Mouse (Mus musculus): Measurements from ENCODE around the gene Tusc2. TPM values are rescaled to one million over a fixed set of nuclear protein-coding genes. Genes with fewer than 3 reads are reported as not detected.
"Not testable (repeated sequence)": the region's sequence is repeated elsewhere in the genome, so short reads cannot be mapped to it uniquely, and the experiment has no call there.

Tusc2 gene
- polyA plus RNA-seq, 1 experiment from 2014 or later = 46.5 TPM

DNA sequence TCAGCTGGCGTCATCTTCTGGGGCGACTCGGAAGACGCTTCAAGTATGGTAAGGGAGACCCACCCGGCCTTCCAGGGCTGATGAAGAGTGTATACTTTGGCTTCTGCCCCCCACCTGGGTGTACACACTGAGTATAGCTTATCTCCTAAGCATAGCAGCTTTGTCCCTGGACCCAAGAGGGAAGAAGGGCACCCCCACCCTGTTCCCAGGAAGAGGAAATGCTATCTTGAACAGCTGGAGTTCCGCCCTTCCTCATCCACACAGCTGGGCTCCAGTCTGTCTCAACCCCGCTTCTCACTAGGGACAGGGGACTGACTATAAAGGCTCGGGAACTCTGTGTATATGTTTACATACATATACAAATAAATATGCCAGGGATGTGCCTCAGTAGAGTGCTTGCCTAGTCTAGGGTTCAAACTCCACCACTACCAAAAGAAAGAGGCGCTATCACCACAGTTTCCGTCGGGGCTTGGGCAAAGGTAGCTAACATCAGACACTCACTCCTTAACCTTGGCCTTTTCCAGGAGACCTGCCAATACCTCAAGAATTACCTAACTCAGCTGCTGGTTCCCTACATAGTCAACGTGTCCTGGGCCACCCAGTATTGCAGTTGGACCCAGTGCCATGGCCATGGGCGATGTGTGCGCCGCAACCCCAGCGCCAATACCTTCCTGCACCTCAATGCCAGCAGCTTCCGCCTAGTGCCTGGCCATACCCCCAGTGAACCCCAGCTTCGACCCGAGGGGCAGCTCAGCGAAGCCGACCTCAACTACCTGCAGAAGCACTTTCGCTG lies 8.7 kb downstream of the Tusc2 start:
- Histone ChIP-seq H3K4me3 (replicated peaks) (peak overlapping the region; percentile 86; the same call in 1 of the 2 replicates), H3K9ac (no peak overlapping the region), H3K27me3 (no peaks in the 10 kb centered on the region), H3K9me3 (replicated peaks) (no peaks in the 10 kb centered on the region), H3K36me3 (peaks cover 46% of the 10 kb centered on the region), H3K27ac (no peak overlapping the region), H3K4me2 (peak overlapping the region; percentile 72), H3K4me1 (peaks cover 54% of the 10 kb centered on the region)
- WGBS = 90% methylated on average over 22 of the region's 22 CpGs
- ATAC-seq (replicated peaks; ENCODE audit: low FRiP score) = no peak

DNA sequence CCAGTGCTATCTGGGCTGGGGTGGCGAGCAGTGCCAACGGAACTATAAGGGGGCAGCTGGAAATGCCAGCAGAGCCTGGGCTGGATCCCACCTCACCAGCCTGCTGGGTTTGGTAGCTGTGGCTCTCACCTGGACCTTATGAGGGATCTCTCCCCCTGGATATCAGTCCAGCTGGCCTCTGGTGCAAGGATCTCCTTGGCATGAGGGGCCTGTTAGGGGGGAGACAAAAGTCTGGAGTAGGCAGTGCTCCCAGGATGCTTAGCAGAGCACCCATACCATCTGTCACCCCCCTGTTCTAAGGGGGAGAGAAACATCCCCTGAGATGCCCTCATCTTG lies 9.2 kb downstream of the Tusc2 start:
- Histone ChIP-seq H3K27ac (no peak overlapping the region), H3K27me3 (no peaks in the 10 kb centered on the region), H3K9me3 (replicated peaks) (no peaks in the 10 kb centered on the region), H3K36me3 (peaks cover 46% of the 10 kb centered on the region), H3K4me1 (peaks cover 54% of the 10 kb centered on the region), H3K4me2 (no peak overlapping the region), H3K4me3 (replicated peaks) (no peak overlapping the region), H3K9ac (no peak overlapping the region)
- WGBS = 94% methylated on average over 2 of the region's 2 CpGs
- ATAC-seq (replicated peaks; ENCODE audit: low FRiP score) = no peak

DNA sequence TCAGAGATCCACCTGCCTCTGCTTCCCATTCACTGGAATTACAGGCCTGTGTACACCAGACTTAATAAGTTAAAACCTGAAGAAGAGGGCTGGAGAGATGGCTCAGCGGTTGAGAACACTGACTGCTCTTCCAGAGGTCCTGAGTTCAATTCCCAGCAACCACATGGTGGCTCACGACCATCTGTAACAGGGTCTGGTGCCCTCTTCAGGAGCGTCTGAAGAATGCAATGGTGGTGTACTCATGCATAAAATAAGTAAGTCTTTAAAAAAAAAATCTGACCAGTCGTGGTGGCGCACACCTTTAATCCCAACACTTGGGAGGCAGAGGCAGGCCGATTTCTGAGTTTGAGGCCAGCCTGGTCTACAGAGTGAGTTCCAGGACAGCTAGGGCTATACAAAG lies 10.7 kb downstream of the Tusc2 start:
- H3K9me3 ChIP-seq (replicated peaks); H3K9ac ChIP-seq; H3K27me3 ChIP-seq; H3K4me3 ChIP-seq (replicated peaks); H3K4me2 ChIP-seq; H3K27ac ChIP-seq; ATAC-seq (replicated peaks; ENCODE audit: low FRiP score): not testable (repeated sequence)
- H3K4me1 ChIP-seq = peaks cover 53% of the 10 kb centered on the region
- WGBS = 82% methylated on average over 6 of the region's 6 CpGs
- H3K36me3 ChIP-seq = peaks cover 46% of the 10 kb centered on the region

DNA sequence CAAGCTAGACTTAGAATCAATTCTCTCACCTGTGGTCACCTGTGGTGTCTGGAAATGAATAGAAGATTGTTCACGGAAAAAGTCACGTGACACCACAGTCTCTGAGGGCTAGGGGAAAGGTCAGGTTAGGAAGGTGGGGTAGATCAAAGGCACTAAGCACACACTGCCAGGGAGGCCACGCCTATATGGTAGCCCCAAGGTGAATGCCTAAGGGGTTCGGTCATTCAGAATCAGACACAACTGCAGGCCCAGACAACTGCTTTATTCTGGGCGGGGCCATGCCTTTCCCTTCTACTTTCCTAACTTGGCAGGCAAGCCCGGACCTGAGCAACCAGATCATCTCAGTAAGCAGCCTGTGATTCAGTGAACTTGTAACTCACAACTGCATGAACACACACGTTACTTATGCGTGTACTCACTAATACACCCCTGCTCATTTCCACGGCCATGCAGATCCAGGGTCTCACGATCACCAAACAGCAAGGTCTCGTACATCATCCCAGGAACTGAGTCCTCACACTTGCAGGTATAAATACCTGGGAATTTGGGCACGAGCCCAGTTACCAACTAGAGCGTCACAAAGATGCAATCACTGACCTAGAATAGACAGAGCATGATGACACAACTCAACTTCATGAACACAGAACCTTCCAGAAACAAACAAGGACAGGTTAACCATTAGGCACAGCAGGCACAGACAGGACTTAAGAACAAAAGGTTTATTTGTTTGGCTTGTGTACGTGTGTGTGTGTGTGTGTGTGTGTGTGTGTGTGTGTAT lies 12.7 kb downstream of the Tusc2 start:
- Histone ChIP-seq H3K27ac (peak overlapping the region; percentile 76), H3K9ac (no peak overlapping the region), H3K4me3 (replicated peaks) (no peak overlapping the region), H3K4me2 (peak overlapping the region; percentile 60; the same call in 1 of the 2 replicates), H3K27me3 (no peaks in the 10 kb centered on the region), H3K4me1 (peaks cover 52% of the 10 kb centered on the region), H3K36me3 (peaks cover 40% of the 10 kb centered on the region), H3K9me3 (replicated peaks) (no peaks in the 10 kb centered on the region)
- 75% methylated on average over 14 of the region's 14 CpGs for WGBS
- no peak for ATAC-seq (replicated peaks; ENCODE audit: low FRiP score)

DNA sequence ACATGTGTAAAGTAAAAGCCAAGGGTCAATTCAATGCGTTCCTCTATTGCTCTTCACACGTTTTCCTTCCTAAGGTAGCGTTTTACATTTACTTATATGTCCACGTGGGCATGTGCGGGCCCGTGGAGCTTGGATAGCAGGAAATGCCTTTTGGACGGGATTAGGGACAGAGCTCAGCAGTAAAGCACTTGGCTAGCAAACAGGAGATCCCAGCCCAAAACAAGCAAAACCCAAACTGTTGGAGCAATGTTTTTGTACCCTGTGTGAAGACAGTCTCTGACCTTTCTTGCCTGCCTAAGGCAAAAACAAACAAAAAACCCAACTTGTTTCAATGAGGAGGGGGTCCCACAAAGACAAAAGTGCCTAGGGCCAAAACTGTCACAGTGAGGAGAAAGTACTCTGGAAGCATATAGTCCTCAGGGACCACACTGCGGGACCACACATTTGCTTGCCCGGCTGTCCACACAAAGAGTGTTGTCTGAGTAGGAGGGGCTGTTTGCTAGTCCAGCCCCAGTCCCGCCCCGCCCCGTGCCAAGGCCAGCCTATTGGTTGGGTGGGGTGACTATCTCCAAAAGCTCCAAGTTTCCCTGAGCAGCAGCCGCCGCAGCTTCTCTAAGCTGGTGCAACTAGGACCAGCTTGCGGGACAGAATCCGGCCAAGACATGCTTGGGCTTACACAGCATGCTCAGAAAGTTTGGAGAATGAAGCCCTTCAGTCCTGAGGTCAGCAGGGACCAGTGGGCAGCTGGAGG lies 13.5 kb downstream of the Tusc2 start, which contains the start of gene Hyal1:
TSS of gene Hyal1 (plus strand) at position 571 of the 751 bp plus-strand sequence.
- peak; percentile 76 for ATAC-seq (replicated peaks; ENCODE audit: low FRiP score)
- 21% methylated on average over 16 of the region's 16 CpGs for WGBS
- H3K36me3 ChIP-seq = peaks cover 33% of the 10 kb centered on the region
- H3K9me3 ChIP-seq (replicated peaks) = no peaks in the 10 kb centered on the region
- peak within 1 kb of the TSS; percentile 60 for H3K4me2 ChIP-seq
- H3K27ac ChIP-seq = peak within 1 kb of the TSS; percentile 76
- peak within 1 kb of the TSS; percentile 42 for H3K4me3 ChIP-seq (replicated peaks)
- H3K9ac ChIP-seq = peak within 1 kb of the TSS; percentile 38; the same call in 1 of the 2 replicates
- no peaks in the 10 kb centered on the region for H3K27me3 ChIP-seq
- peaks cover 51% of the 10 kb centered on the region for H3K4me1 ChIP-seq

DNA sequence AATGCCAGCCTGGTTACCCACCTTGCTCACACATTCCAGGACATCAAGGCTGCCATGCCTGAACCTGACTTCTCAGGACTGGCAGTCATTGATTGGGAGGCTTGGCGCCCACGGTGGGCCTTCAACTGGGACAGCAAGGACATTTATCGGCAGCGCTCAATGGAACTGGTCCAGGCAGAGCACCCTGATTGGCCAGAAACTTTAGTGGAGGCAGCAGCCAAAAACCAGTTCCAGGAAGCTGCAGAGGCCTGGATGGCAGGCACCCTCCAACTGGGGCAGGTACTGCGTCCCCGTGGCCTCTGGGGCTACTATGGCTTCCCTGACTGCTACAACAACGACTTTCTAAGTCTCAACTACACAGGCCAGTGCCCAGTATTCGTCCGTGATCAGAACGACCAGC lies 14.8 kb downstream of the Tusc2 start:
- ATAC-seq (replicated peaks; ENCODE audit: low FRiP score) = no peak
- WGBS = 92% methylated on average over 10 of the region's 10 CpGs

DNA sequence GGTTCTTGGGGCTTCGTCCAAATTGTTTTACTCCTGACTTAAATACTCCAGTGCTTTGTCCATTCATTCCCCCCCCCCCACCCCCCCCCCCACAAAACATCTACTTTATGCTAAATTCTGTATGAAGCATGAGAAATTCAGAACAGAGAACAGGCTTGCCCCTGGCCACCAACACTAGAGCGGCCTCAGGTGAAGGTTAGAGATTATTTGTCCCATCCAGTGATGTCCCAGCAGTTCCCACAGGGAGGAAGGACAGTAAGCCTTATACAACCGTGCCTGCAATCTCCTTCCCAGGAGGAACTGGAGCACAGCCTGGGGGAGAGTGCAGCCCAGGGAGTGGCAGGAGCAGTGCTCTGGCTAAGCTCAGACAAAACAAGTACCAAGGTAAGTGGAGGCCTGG lies 15.5 kb downstream of the Tusc2 start, which contains the start of gene Naa80:
TSS of gene Naa80 (plus strand) at position 301 of the 400 bp plus-strand sequence.
- Histone ChIP-seq H3K9ac (no peak within 1 kb of the TSS), H3K4me3 (replicated peaks) (peak within 1 kb of the TSS; percentile 71; the same call in 1 of the 2 replicates), H3K4me1 (peaks cover 55% of the 10 kb centered on the region), H3K9me3 (replicated peaks) (no peaks in the 10 kb centered on the region), H3K4me2 (peak within 1 kb of the TSS; percentile 93; the same call in 1 of the 2 replicates), H3K27me3 (no peaks in the 10 kb centered on the region), H3K36me3 (peaks cover 22% of the 10 kb centered on the region), H3K27ac (peak within 1 kb of the TSS; percentile 96)
- 80% methylated on average over 3 of the region's 3 CpGs for WGBS
- ATAC-seq (replicated peaks; ENCODE audit: low FRiP score) = no peak

More for the DNA sequence above, 14.8 kb downstream of the Tusc2 start:
- Histone ChIP-seq H3K4me1 (peaks cover 55% of the 10 kb centered on the region), H3K27me3 (no peaks in the 10 kb centered on the region), H3K27ac (no peak overlapping the region), H3K9ac (no peak overlapping the region), H3K4me2 (0 out of 2 replicates have a peak overlapping the region, but pooled peaks have one; percentile 60), H3K36me3 (peaks cover 22% of the 10 kb centered on the region), H3K4me3 (replicated peaks) (no peak overlapping the region), H3K9me3 (replicated peaks) (no peaks in the 10 kb centered on the region)

DNA sequence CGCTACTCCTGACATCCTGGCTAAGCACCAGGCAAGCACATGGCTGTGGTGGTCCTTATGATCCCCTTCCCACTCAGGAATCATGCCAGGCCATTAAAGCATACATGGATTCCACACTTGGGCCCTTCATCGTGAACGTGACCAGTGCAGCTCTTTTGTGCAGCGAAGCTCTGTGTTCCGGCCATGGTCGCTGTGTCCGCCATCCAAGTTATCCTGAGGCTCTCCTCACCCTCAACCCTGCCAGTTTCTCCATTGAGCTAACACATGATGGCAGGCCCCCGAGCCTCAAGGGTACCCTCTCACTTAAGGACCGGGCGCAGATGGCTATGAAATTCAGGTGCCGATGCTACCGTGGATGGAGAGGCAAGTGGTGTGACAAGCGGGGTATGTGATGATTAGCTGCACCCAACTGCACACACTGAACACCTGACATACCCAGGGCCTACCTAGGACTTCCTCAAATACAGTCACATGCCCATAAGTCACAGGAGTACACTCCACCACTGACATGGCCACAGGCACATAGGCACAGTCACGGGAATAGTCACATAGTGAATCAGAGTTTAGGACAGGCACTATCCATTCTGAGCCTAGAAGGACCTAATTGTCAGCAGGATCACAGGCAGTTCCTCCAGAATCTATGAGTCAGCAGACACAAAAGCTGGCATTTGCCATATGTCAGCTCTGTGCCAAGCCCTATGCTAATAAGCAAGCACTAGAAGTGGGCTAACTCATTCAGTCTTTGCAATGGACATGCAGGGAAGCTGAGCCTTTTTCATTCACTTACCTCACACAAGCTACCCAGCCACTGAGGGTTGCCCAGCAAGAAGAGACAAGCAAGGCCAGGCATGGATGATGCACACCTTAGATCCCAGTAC lies 16.2 kb downstream of the Tusc2 start:
- Histone ChIP-seq H3K9ac (no peak overlapping the region), H3K36me3 (peaks cover 24% of the 10 kb centered on the region), H3K4me2 (peak overlapping the region; percentile 93; the same call in 1 of the 2 replicates), H3K4me3 (replicated peaks) (peak overlapping the region; percentile 71; the same call in 1 of the 2 replicates), H3K4me1 (peaks cover 55% of the 10 kb centered on the region), H3K27me3 (no peaks in the 10 kb centered on the region), H3K27ac (peak overlapping the region; percentile 96), H3K9me3 (replicated peaks) (no peaks in the 10 kb centered on the region)
- no peak for ATAC-seq (replicated peaks; ENCODE audit: low FRiP score)
- 95% methylated on average over 14 of the region's 14 CpGs for WGBS

DNA sequence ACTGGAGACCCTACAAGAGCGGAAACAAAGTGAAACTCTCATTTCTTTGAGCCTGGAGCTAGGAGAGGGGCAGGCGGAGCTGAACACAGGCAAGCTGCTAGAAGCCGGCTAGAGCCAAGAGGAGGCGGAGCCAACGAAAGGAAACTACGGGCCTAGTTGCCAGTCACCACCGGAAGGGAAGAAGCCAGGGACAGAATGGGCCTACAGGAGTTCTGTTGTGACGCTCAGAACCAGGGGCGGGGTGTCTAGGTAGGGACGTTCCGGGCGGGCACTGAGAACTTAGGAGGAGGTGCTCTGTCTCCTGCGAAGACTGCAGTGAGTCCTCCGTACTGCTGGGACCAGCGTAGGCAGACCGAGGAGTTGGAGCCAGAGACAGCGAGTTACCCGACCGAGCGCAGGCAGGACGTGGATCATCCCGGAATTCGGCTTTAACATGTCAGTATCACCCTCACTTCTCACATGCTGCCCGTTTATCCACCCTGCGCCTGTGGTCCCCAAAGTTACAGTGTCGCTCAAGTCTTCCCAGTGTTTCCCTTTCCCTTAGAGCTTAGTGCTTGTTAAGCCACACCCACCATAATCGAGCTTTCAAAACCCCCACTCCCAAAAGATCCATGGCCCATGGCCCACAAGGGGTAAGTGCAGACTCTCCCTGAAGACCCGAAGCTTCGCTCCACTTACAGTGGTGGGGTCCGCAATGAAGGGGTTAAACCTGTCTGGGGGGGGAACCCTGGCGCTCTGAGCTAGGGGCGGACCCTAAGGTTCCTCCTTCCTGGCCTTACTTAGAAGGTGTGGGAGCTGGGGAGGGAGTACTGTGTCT lies 17.7 kb downstream of the Tusc2 start, which contains the start of gene Hyal3:
TSS of gene Hyal3 (plus strand) at position 318 of the 817 bp plus-strand sequence.
- peaks cover 52% of the 10 kb centered on the region for H3K4me1 ChIP-seq
- no peaks in the 10 kb centered on the region for H3K9me3 ChIP-seq (replicated peaks)
- H3K27ac ChIP-seq = peak within 1 kb of the TSS; percentile 96
- WGBS = under 1% methylated on average over 32 of the region's 32 CpGs
- H3K4me2 ChIP-seq = peak within 1 kb of the TSS; percentile 93
- H3K9ac ChIP-seq = peak within 1 kb of the TSS; percentile 73
- peaks cover 21% of the 10 kb centered on the region for H3K36me3 ChIP-seq
- peak within 1 kb of the TSS; percentile 71 for H3K4me3 ChIP-seq (replicated peaks)
- no peaks in the 10 kb centered on the region for H3K27me3 ChIP-seq
- peak; percentile 68 for ATAC-seq (replicated peaks; ENCODE audit: low FRiP score)

DNA sequence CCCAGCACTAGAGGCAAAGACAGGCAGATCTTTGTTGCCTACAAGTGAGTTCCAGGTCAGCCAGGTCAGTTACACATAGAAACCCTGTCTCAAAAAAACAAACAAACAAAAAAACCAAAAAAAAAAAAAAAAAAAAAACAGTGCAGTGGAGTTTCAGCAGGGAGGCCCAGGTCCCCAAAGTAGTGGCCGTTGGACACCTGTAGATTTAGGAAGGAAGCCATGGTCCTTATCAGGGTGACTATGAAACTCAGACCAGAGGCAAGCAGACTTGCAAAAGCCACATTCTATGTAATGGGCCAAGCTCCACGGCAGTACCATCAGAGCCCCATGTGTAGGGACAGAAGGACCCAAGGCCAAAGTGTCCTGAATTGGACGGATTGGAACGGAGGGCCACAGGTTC lies 18.5 kb downstream of the Tusc2 start:
- no peaks in the 10 kb centered on the region for H3K9me3 ChIP-seq (replicated peaks)
- peak overlapping the region; percentile 93 for H3K4me2 ChIP-seq
- H3K9ac ChIP-seq = peak overlapping the region; percentile 73
- peak overlapping the region; percentile 96 for H3K27ac ChIP-seq
- 75% methylated on average over 4 of the region's 4 CpGs for WGBS
- H3K27me3 ChIP-seq = no peaks in the 10 kb centered on the region
- peak overlapping the region; percentile 71 for H3K4me3 ChIP-seq (replicated peaks)
- peaks cover 43% of the 10 kb centered on the region for H3K4me1 ChIP-seq
- peaks cover 21% of the 10 kb centered on the region for H3K36me3 ChIP-seq
- ATAC-seq (replicated peaks; ENCODE audit: low FRiP score) = no peak

Data from kidney, embryonic 15.5 days (tissue).